Mouse (Mus musculus) heart, embryonic 15.5 days (tissue): ENCODE measurements around the gene Ascc2. TPM values are rescaled to one million over a fixed set of nuclear protein-coding genes. Genes with fewer than 3 reads are reported as not detected.

ENCODE experiments used
- ATAC-seq: fragments of 200-750 bp; cut with Nextera tagmentation; replicated peaks from 2 replicates; pipeline ENCODE4 v1.8.0; 2017; ENCODE audit warnings: low read depth, moderate TSS enrichment; ENCODE audit not compliant: insufficient number of reproducible peaks, insufficient read depth, low FRiP score
- H3K27ac ChIP-seq: fragments of 300-500 bp; sonication (generic); 2 replicates; pipeline ENCODE4 v1.5.1; 2015; ENCODE audit warnings: mild to moderate bottlenecking, inconsistent platforms
- H3K27me3 ChIP-seq: fragments of 300-500 bp; sonication (generic); 2 replicates; pipeline ENCODE4 v1.6.1; 2015; ENCODE audit warnings: inconsistent platforms
- H3K36me3 ChIP-seq: fragments of 300-500 bp; sonication (generic); 2 replicates; pipeline ENCODE4 v1.6.1; 2015; ENCODE audit warnings: mild to moderate bottlenecking, inconsistent platforms
- H3K4me1 ChIP-seq: fragments of 300-500 bp; sonication (generic); replicated peaks from 2 replicates; pipeline ENCODE4 v1.6.1; 2015; ENCODE audit warnings: inconsistent platforms
- H3K4me2 ChIP-seq: fragments of 300-500 bp; sonication (generic); 2 replicates; pipeline ENCODE4 v1.6.1; 2015; ENCODE audit warnings: inconsistent platforms, mild to moderate bottlenecking, moderate library complexity
- H3K4me3 ChIP-seq: fragments of 300-500 bp; sonication (generic); 2 replicates; pipeline ENCODE4 v1.5.1; 2015; ENCODE audit warnings: mild to moderate bottlenecking, inconsistent platforms
- H3K9ac ChIP-seq: fragments of 300-500 bp; sonication (generic); 2 replicates; pipeline ENCODE4 v1.6.1; 2015; ENCODE audit warnings: mild to moderate bottlenecking, inconsistent platforms
- H3K9me3 ChIP-seq: fragments of 300-500 bp; sonication (generic); replicated peaks from 2 replicates; pipeline ENCODE4 v1.6.1; 2016; ENCODE audit warnings: inconsistent platforms
- WGBS: fragments of 180-500 bp; shearing (Covaris S2); methylation state at CpG from one replicate; pipeline ENCODE4 v1.1.7; 2015; ENCODE audit warnings: mixed read lengths; 5-methylcytosine and 5-hydroxymethylcytosine counted together
- polyA plus RNA-seq: library from polyadenylated mRNA; unstranded; fragments of >200 nt; fragmentation: Nextera tagmentation; extraction: Ambion mirVana; gene quantifications from 2 replicates; pipeline ENCODE4 v1.2.1, GENCODE M21; 2015

The Ascc2 gene
- polyA plus RNA-seq, result 17.7 and 23.3 TPM in 2 replicates

DNA sequence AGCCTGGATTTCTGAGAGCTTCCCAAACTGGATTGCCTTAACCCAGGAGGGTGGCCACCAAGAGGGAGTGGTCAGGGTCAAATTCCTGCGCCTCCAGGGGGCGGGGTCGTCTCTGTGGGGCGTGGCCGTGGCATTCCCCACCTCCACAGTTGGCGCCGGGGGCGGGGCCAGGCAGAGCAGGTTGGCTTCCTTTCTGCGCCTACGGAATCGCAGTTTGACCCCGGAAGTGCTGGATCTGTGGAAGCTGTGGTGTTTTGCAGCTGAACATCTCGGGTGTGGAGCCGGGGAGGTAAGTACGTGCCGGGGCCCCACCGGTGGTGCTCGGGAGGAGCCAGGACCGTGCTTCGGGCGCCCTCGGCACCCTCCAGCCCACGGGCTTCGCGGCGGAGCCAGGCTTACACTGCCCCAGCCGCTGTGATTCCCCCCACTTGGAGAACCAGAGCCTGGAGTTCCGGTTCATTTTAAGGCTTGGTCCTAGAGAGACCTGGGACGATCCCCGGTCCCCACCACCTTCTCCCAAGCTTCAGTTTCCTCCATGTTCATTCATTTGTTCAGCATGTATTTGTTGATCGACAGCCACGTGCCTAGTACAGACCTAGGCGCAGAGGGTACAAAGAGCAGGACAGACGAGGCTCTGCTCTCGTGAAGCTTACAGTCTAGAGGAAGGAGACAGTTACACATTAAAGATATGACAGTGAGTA, at the start of gene Ascc2:
TSS of gene Ascc2 (plus strand) at position 214 of the 701 bp plus-strand sequence.
- peak within 1 kb of the TSS; percentile 71 for H3K27ac ChIP-seq
- H3K9me3 ChIP-seq, result no peaks in the 10 kb centered on the region
- no peaks in the 10 kb centered on the region for H3K36me3 ChIP-seq
- H3K4me1 ChIP-seq, result peaks cover 17% of the 10 kb centered on the region
- ATAC-seq, result peak; percentile 94
- WGBS, result under 1% methylated on average over 35 of the region's 35 CpGs
- H3K4me3 ChIP-seq, result peak within 1 kb of the TSS; percentile 86
- peak within 1 kb of the TSS; percentile 73 for H3K9ac ChIP-seq
- H3K27me3 ChIP-seq, result no peaks in the 10 kb centered on the region
- peak within 1 kb of the TSS; percentile 67 for H3K4me2 ChIP-seq

DNA sequence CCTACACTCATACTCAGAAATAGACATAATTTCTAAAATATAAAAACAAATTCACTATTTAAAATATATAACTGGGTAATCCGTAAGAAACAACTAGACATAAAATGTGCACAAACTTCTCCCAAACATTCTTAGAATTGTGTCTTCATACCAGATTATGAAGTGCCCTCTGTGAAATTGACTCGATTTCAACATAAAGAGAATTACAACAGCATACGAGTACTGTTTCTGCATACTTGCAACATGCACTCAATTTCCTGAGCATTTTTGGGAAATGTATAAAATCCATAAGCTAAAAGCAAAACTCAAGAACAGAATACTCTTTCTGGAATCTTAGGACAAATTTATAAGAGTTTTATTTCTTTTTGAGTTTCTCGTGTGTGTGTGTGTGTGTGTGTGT, 45.7 kb upstream of the Ascc2 start:
- Histone ChIP-seq H3K36me3 (no peaks in the 10 kb centered on the region; the same call in 1 of the 2 replicates), H3K27ac (no peak overlapping the region), H3K4me1 (peaks cover 17% of the 10 kb centered on the region), H3K9me3 (no peaks in the 10 kb centered on the region), H3K27me3 (no peaks in the 10 kb centered on the region), H3K4me3 (no peak overlapping the region), H3K9ac (no peak overlapping the region), H3K4me2 (no peak overlapping the region)
- no peak for ATAC-seq
- 84% methylated on average over 4 of the region's 4 CpGs for WGBS

DNA sequence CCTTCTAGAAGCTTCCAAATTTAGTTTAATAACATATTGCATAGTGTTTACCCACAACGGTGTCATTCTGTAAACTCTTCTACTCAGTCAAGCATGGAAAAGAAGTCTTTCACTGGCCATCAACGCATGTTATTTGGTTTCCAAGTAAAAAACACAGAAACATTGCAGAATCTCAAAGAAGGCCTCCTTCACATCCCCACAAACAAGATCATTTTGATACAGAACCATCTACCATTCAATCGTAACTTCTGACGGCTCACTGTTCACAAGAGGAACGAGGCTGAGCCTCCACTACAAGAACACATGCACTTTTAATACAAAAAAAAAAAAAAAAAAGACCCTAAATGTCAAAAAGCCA, 44.1 kb upstream of the Ascc2 start:
- Histone ChIP-seq H3K9ac (peak overlapping the region; percentile 100), H3K36me3 (no peaks in the 10 kb centered on the region; the same call in 1 of the 2 replicates), H3K4me2 (peak overlapping the region; percentile 61), H3K9me3 (no peaks in the 10 kb centered on the region), H3K27ac (peak overlapping the region; percentile 97; the same call in 1 of the 2 replicates), H3K4me1 (peaks cover 17% of the 10 kb centered on the region), H3K27me3 (no peaks in the 10 kb centered on the region), H3K4me3 (peak overlapping the region; percentile 89)
- no peak for ATAC-seq
- 25% methylated on average over 5 of the region's 5 CpGs for WGBS

DNA sequence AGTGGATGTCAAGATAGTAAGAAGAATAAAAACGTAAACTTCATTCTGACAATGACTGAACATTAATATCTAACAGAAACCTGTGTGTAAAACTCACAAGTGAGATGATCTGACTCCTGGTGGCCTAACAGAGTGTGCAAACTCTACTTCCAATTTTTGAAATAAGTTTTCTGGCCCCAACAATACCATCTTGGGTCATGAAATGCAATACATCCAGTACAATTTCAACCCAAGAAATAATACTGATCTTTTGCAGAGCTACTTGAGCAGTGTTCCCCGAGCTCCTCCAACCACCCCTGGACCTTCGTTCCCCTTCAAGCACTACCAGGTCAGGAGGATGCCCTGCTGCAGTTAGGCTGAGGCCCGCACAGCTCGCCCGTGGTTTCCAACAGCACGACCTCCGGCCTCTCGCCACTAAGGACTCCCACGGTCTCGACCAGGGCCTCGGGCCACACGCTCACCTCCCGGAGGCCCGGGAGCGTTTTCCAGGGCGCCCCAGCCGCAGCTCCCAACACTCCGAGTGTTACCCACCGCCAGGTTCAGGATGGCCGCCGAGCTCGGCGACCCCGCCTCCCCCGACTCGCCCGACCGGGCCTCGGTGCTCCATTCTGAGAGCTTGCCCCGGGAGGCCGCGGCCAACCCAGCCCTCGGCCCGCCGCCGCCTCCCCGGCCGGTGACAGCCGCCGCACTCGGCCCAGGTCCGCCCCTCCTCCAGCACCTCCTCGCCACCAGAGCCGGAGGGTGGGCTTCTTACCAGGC, 43.5 kb upstream of the Ascc2 start:
- H3K4me1 ChIP-seq, result peaks cover 17% of the 10 kb centered on the region
- peak overlapping the region; percentile 97 for H3K27ac ChIP-seq
- H3K27me3 ChIP-seq, result no peaks in the 10 kb centered on the region
- WGBS, result under 1% methylated on average over 43 of the region's 45 CpGs
- H3K36me3 ChIP-seq, result no peaks in the 10 kb centered on the region; the same call in 1 of the 2 replicates
- peak overlapping the region; percentile 89 for H3K4me3 ChIP-seq
- H3K9me3 ChIP-seq, result no peaks in the 10 kb centered on the region
- peak overlapping the region; percentile 100 for H3K9ac ChIP-seq
- peak; percentile 90 for ATAC-seq
- H3K4me2 ChIP-seq, result peak overlapping the region; percentile 61

DNA sequence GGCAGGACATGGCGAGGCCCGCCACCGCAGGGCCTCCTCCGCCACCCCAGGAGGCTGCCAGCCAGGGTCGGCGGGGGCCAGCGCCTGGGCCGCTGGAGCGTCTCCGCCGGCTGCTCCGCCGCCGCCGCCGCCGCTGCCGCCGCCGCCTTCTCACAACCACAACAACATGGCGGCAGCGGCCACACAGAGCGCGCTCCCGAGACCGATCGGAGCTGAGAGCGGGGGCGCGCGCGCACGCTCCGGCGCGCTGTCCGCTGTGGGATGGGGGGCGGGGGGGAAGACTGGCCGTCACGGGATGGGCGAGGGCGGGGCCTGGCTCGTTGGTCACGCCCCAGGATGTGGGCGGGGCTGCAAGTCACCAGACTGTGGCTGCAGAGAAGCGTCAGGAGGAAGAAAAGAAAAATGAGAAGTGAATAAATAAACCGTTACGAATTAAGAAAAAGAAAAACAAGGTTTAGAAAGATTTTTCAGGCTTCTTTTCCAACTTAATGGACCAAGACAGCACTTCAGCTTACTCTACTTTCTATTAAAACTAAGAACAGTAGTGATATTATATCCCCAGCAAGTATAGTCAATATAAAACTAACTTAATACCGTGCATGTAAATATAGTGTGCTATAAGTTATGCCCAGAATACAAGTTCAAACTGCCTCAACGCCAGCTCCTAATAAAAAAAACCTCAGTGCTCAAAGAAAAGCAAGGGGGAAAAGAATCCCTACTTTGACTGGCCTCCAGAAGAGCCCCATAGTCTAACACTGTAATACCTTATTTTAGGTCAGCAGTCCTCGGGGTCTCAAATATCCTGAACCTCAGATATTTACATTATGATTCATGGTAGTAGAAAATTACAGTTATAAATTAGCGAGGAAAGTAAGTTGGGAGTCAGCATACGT, 42.7 kb upstream of the Ascc2 start, which contains the start of gene Mtmr3:
TSS of gene Mtmr3 (minus strand) at position 256 of the 893 bp plus-strand sequence.
- H3K4me1 ChIP-seq, result peaks cover 17% of the 10 kb centered on the region
- peak within 1 kb of the TSS; percentile 89 for H3K4me3 ChIP-seq
- H3K36me3 ChIP-seq, result no peaks in the 10 kb centered on the region
- peak; percentile 92 for ATAC-seq
- peak within 1 kb of the TSS; percentile 61 for H3K4me2 ChIP-seq
- H3K27me3 ChIP-seq, result no peaks in the 10 kb centered on the region
- H3K9me3 ChIP-seq, result no peaks in the 10 kb centered on the region
- peak within 1 kb of the TSS; percentile 97 for H3K27ac ChIP-seq
- H3K9ac ChIP-seq, result peak within 1 kb of the TSS; percentile 100
- 5% methylated on average over 39 of the region's 53 CpGs for WGBS

DNA sequence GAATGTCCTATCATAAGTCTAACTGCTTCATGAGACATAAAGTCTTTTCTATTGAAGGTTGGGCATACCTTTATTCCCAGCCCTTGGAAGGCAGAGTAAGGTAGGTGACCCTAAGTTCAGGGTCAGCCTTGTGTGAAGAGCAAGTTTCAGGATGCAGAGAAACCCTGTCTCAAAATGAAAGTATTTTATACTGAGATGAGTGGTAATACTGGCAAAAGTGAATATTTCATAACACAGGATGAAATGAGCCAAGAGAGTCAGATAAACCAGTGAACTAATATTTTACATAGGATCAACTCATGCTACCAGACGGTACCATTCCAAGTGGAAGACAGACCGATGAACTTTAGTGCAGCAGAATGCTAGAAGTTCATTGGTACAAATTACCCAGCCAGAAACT, 39.1 kb upstream of the Ascc2 start:
- Histone ChIP-seq H3K4me3 (no peak overlapping the region), H3K9ac (no peak overlapping the region), H3K36me3 (no peaks in the 10 kb centered on the region), H3K27me3 (no peaks in the 10 kb centered on the region), H3K27ac (no peak overlapping the region), H3K9me3 (no peaks in the 10 kb centered on the region), H3K4me1 (peaks cover 17% of the 10 kb centered on the region), H3K4me2 (no peak overlapping the region)
- no peak for ATAC-seq
- WGBS, result 86% methylated on average over 2 of the region's 2 CpGs

DNA sequence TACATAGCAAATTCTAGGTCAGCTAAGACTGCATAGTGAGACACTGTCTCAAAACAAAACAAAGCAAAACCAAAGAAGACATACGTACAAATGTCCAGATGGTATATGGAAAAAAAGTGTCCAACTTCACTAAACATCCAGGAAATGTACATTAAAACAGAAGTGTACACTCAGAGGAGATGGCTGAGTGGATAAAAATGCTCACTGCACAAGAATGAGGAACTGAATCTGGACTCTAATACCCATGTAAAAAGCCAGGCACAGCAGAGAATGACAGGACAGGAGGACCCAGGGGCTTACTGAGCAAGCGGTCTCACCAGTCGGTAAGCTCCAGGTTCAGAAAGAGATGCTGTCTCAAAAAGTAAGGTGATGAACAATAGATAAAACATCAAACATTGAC, 37.6 kb upstream of the Ascc2 start:
- 86% methylated on average over 3 of the region's 3 CpGs for WGBS
- no peak overlapping the region for H3K4me3 ChIP-seq
- H3K27ac ChIP-seq, result no peak overlapping the region
- no peaks in the 10 kb centered on the region for H3K27me3 ChIP-seq
- H3K4me1 ChIP-seq, result peaks cover 30% of the 10 kb centered on the region
- H3K9me3 ChIP-seq, result no peaks in the 10 kb centered on the region
- no peak overlapping the region for H3K4me2 ChIP-seq
- H3K9ac ChIP-seq, result no peak overlapping the region
- ATAC-seq, result no peak
- H3K36me3 ChIP-seq, result no peaks in the 10 kb centered on the region

DNA sequence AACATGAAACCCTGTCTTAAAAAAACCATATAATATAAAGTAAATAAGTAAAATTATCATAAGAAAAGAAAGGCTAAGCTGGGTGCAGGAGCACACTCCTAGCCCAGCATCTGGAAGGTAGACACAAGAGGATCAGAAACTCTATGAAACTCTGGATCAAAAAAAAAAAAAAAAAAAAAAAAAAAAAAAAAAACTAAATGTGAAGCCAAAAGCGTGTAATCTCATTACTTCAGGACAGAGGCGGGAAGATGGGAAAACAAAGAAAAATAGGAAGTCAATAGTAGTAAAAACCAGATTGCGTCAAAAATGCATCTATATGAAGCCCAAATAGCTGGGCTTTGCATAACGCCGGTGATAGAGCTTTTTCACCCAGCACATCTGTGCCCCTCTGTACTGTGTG, 35.7 kb upstream of the Ascc2 start:
- Histone ChIP-seq H3K36me3 (no peaks in the 10 kb centered on the region), H3K27me3 (no peaks in the 10 kb centered on the region), H3K9me3 (no peaks in the 10 kb centered on the region), H3K4me3 (no peak overlapping the region), H3K27ac (no peak overlapping the region), H3K9ac (no peak overlapping the region), H3K4me2 (no peak overlapping the region), H3K4me1 (peaks cover 42% of the 10 kb centered on the region)
- 89% methylated on average over 5 of the region's 5 CpGs for WGBS
- no peak for ATAC-seq

DNA sequence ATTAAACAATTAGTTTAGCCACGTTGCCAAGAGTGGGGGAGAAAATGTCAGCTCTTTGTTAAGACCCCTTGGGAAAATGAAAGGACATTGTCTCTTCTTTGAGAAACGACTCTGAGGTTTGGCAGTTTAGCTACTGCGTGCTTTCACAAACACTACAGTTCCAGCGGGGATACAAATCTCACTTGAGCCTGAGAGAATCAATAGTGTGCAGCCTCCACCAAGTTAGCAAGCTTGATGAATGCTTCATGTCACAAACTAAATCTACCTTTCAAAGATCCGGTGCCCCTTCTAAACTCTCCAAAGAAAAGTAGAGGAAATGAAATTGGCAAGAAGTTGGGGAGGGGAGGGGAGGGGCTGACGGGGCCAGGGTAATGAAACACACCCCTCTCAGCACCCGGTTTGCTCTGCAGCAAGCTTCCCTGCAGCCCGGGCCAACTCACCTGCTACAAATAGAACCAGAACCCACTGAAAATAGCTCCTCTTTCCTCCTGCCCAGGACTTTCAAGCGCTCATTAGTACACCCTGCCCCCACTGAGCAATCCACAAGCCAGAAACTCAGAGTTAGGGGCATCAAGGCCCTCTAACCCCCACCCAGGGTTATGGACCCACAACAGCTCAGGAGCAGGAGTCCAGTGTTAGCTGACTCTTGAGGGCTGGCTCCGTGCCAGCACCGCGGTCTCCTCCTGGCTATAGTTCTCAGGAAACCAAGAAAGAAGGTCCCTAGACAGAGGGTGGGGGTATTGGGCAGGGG, 34.7 kb upstream of the Ascc2 start:
- Histone ChIP-seq H3K4me1 (peaks cover 44% of the 10 kb centered on the region), H3K9me3 (no peaks in the 10 kb centered on the region), H3K4me3 (no peak overlapping the region), H3K9ac (peak overlapping the region; percentile 9; the same call in 1 of the 2 replicates), H3K36me3 (no peaks in the 10 kb centered on the region), H3K27ac (peak overlapping the region; percentile 70), H3K27me3 (no peaks in the 10 kb centered on the region), H3K4me2 (peak overlapping the region; percentile 44)
- WGBS, result 32% methylated on average over 12 of the region's 12 CpGs
- ATAC-seq, result peak; percentile 33; the same call in 1 of the 2 replicates

DNA sequence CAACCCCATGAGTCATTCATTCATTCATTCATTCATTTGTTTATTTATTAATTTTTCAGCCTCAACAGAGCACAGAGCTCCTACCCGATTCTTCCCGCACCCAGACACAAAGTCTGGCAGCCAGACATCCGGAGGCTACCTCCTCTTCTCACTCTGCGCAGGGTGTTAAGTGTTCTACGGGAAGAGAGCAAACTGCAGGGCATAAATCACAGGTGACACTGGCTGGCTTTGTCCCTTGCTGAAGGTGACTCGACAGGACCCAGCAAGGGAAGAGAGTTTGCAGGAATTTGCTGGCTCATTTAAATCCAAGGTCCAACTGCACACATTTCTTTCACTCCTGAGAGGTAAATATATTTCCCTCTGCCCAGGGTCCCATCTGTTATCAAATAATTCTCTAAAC, 33.1 kb upstream of the Ascc2 start:
- H3K27ac ChIP-seq, result peak overlapping the region; percentile 48; the same call in 1 of the 2 replicates
- no peaks in the 10 kb centered on the region for H3K9me3 ChIP-seq
- peaks cover 44% of the 10 kb centered on the region for H3K4me1 ChIP-seq
- H3K4me2 ChIP-seq, result no peak overlapping the region
- 37% methylated on average over 6 of the region's 6 CpGs for WGBS
- no peak overlapping the region for H3K9ac ChIP-seq
- no peaks in the 10 kb centered on the region for H3K36me3 ChIP-seq
- H3K27me3 ChIP-seq, result no peaks in the 10 kb centered on the region
- H3K4me3 ChIP-seq, result no peak overlapping the region
- ATAC-seq, result no peak
